Mouse (Mus musculus): ENCODE results near the gene Anks1b. TPM values are rescaled to one million over a fixed set of nuclear protein-coding genes. Genes with fewer than 3 reads are reported as not detected.

The Anks1b gene
- polyA plus RNA-seq, 1 experiment from 2014 or later = 0.10 TPM

- no peak overlapping the region for H3K9ac ChIP-seq
- H3K4me3 ChIP-seq (replicated peaks) = no peak overlapping the region
- 20% methylated on average over 5 of the region's 5 CpGs for WGBS (ENCODE audit: insufficient replicate concordance)
- no peak for ATAC-seq (ENCODE audit: insufficient read depth)
- no peak overlapping the region for H3K4me2 ChIP-seq
- no peaks in the 10 kb centered on the region for H3K4me1 ChIP-seq (replicated peaks)
- H3K9me3 ChIP-seq (replicated peaks) = no peaks in the 10 kb centered on the region
- no peaks in the 10 kb centered on the region for H3K36me3 ChIP-seq (replicated peaks)
- H3K27ac ChIP-seq (replicated peaks) = no peak overlapping the region
- no peaks in the 10 kb centered on the region for H3K27me3 ChIP-seq
Observed at GRCm38 (mm10) chr10:90733632-90734031, 860.3 kb downstream of the Anks1b start.

GRCm38 (mm10) chr10:90738475-90738874 is 865.2 kb downstream of the Anks1b start:
- Histone ChIP-seq H3K4me1 (replicated peaks) (no peaks in the 10 kb centered on the region), H3K36me3 (replicated peaks) (no peaks in the 10 kb centered on the region), H3K4me2 (no peak overlapping the region), H3K9me3 (replicated peaks) (no peaks in the 10 kb centered on the region), H3K9ac (no peak overlapping the region), H3K27ac (replicated peaks) (no peak overlapping the region), H3K4me3 (replicated peaks) (no peak overlapping the region), H3K27me3 (no peaks in the 10 kb centered on the region)
- WGBS (ENCODE audit: insufficient replicate concordance) = 56% methylated on average over 2 of the region's 2 CpGs
- ATAC-seq (ENCODE audit: insufficient read depth) = no peak

- ATAC-seq (ENCODE audit: insufficient read depth) = no peak
- WGBS (ENCODE audit: insufficient replicate concordance) = 79% methylated on average over 5 of the region's 5 CpGs
- no peaks in the 10 kb centered on the region for H3K4me1 ChIP-seq (replicated peaks)
- H3K4me2 ChIP-seq = no peak overlapping the region
- no peaks in the 10 kb centered on the region for H3K9me3 ChIP-seq (replicated peaks)
- H3K4me3 ChIP-seq (replicated peaks) = no peak overlapping the region
- H3K27ac ChIP-seq (replicated peaks) = no peak overlapping the region
- no peaks in the 10 kb centered on the region for H3K27me3 ChIP-seq
- no peaks in the 10 kb centered on the region for H3K36me3 ChIP-seq (replicated peaks)
- H3K9ac ChIP-seq = no peak overlapping the region
Observed at GRCm38 (mm10) chr10:90740956-90741355, 867.6 kb downstream of the Anks1b start.

- Histone ChIP-seq H3K4me3 (replicated peaks) (no peak overlapping the region), H3K27ac (replicated peaks) (no peak overlapping the region), H3K27me3 (no peaks in the 10 kb centered on the region), H3K4me1 (replicated peaks) (no peaks in the 10 kb centered on the region), H3K36me3 (replicated peaks) (no peaks in the 10 kb centered on the region), H3K4me2 (no peak overlapping the region), H3K9ac (no peak overlapping the region), H3K9me3 (replicated peaks) (no peaks in the 10 kb centered on the region)
- no peak for ATAC-seq (ENCODE audit: insufficient read depth)
- 57% methylated on average over 5 of the region's 5 CpGs for WGBS (ENCODE audit: insufficient replicate concordance)
Observed at GRCm38 (mm10) chr10:90751889-90752288, 878.6 kb downstream of the Anks1b start.

- WGBS (ENCODE audit: insufficient replicate concordance) = 62% methylated on average over 9 of the region's 9 CpGs
- Histone ChIP-seq H3K27me3 (no peaks in the 10 kb centered on the region), H3K9ac (no peak overlapping the region), H3K4me2 (no peak overlapping the region), H3K36me3 (replicated peaks) (no peaks in the 10 kb centered on the region), H3K4me1 (replicated peaks) (no peaks in the 10 kb centered on the region), H3K9me3 (replicated peaks) (no peaks in the 10 kb centered on the region), H3K4me3 (replicated peaks) (no peak overlapping the region), H3K27ac (replicated peaks) (no peak overlapping the region)
- ATAC-seq (ENCODE audit: insufficient read depth) = no peak
Observed at GRCm38 (mm10) chr10:90753106-90753505, 879.8 kb downstream of the Anks1b start.

- H3K4me3 ChIP-seq (replicated peaks) = no peak overlapping the region
- WGBS (ENCODE audit: insufficient replicate concordance) = 65% methylated on average over 4 of the region's 4 CpGs
- H3K27me3 ChIP-seq = no peaks in the 10 kb centered on the region
- no peak overlapping the region for H3K27ac ChIP-seq (replicated peaks)
- no peaks in the 10 kb centered on the region for H3K36me3 ChIP-seq (replicated peaks)
- no peaks in the 10 kb centered on the region for H3K9me3 ChIP-seq (replicated peaks)
- no peaks in the 10 kb centered on the region for H3K4me1 ChIP-seq (replicated peaks)
- no peak overlapping the region for H3K9ac ChIP-seq
- no peak overlapping the region for H3K4me2 ChIP-seq
- ATAC-seq (ENCODE audit: insufficient read depth) = no peak
Observed at GRCm38 (mm10) chr10:90757773-90758172, 884.5 kb downstream of the Anks1b start.

- Histone ChIP-seq H3K27ac (replicated peaks) (no peak overlapping the region), H3K9me3 (replicated peaks) (no peaks in the 10 kb centered on the region), H3K27me3 (no peaks in the 10 kb centered on the region), H3K9ac (no peak overlapping the region), H3K36me3 (replicated peaks) (no peaks in the 10 kb centered on the region), H3K4me2 (no peak overlapping the region), H3K4me1 (replicated peaks) (no peaks in the 10 kb centered on the region), H3K4me3 (replicated peaks) (no peak overlapping the region)
- no peak for ATAC-seq (ENCODE audit: insufficient read depth)
- 65% methylated on average over 5 of the region's 5 CpGs for WGBS (ENCODE audit: insufficient replicate concordance)
Observed at GRCm38 (mm10) chr10:90759929-90760328, 886.6 kb downstream of the Anks1b start.

GRCm38 (mm10) chr10:90766261-90766660 is 893.0 kb downstream of the Anks1b start:
- Histone ChIP-seq H3K4me2 (no peak overlapping the region), H3K4me1 (replicated peaks) (no peaks in the 10 kb centered on the region), H3K27me3 (no peaks in the 10 kb centered on the region), H3K36me3 (replicated peaks) (no peaks in the 10 kb centered on the region), H3K9me3 (replicated peaks) (no peaks in the 10 kb centered on the region), H3K4me3 (replicated peaks) (no peak overlapping the region), H3K9ac (no peak overlapping the region), H3K27ac (replicated peaks) (no peak overlapping the region)
- no peak for ATAC-seq (ENCODE audit: insufficient read depth)
- WGBS (ENCODE audit: insufficient replicate concordance) = 46% methylated on average over 3 of the region's 3 CpGs

- Histone ChIP-seq H3K4me2 (no peak overlapping the region), H3K27me3 (peaks cover 4% of the 10 kb centered on the region; the same call in 1 of the 2 replicates), H3K27ac (replicated peaks) (no peak overlapping the region), H3K36me3 (replicated peaks) (no peaks in the 10 kb centered on the region), H3K4me1 (replicated peaks) (no peaks in the 10 kb centered on the region), H3K9me3 (replicated peaks) (no peaks in the 10 kb centered on the region), H3K9ac (no peak overlapping the region), H3K4me3 (replicated peaks) (no peak overlapping the region)
- WGBS (ENCODE audit: insufficient replicate concordance) = 24% methylated on average over 11 of the region's 11 CpGs
- ATAC-seq (ENCODE audit: insufficient read depth) = no peak
Observed at GRCm38 (mm10) chr10:90770403-90770955, 897.2 kb downstream of the Anks1b start.

GRCm38 (mm10) chr10:90771046-90771445 is 897.7 kb downstream of the Anks1b start:
- Histone ChIP-seq H3K36me3 (replicated peaks) (no peaks in the 10 kb centered on the region), H3K4me1 (replicated peaks) (no peaks in the 10 kb centered on the region), H3K9me3 (replicated peaks) (no peaks in the 10 kb centered on the region), H3K27me3 (peaks cover 4% of the 10 kb centered on the region; the same call in 1 of the 2 replicates), H3K27ac (replicated peaks) (no peak overlapping the region), H3K9ac (no peak overlapping the region), H3K4me2 (no peak overlapping the region), H3K4me3 (replicated peaks) (no peak overlapping the region)
- WGBS (ENCODE audit: insufficient replicate concordance) = 41% methylated on average over 7 of the region's 7 CpGs
- ATAC-seq (ENCODE audit: insufficient read depth) = no peak

- WGBS (ENCODE audit: insufficient replicate concordance) = 7% methylated on average over 15 of the region's 15 CpGs
- H3K4me1 ChIP-seq (replicated peaks) = no peaks in the 10 kb centered on the region
- no peak overlapping the region for H3K4me3 ChIP-seq (replicated peaks)
- H3K4me2 ChIP-seq = no peak overlapping the region
- no peaks in the 10 kb centered on the region for H3K36me3 ChIP-seq (replicated peaks)
- H3K9ac ChIP-seq = no peak overlapping the region
- peaks cover 4% of the 10 kb centered on the region; the same call in 1 of the 2 replicates for H3K27me3 ChIP-seq
- H3K27ac ChIP-seq (replicated peaks) = no peak overlapping the region
- H3K9me3 ChIP-seq (replicated peaks) = no peaks in the 10 kb centered on the region
- ATAC-seq (ENCODE audit: insufficient read depth) = no peak
Observed at GRCm38 (mm10) chr10:90771471-90772226, 898.3 kb downstream of the Anks1b start.

Data from liver, embryonic 15.5 days (tissue).